Mouse (Mus musculus) embryonic facial prominence, embryonic 15.5 days (tissue): ENCODE results near the gene Pgghg. TPM values are rescaled to one million over a fixed set of nuclear protein-coding genes. Genes with fewer than 3 reads are reported as not detected.

ENCODE experiments used
- ATAC-seq: fragments of 200-750 bp; cut with Nextera tagmentation; 2 replicates; pipeline ENCODE4 v1.8.0; 2017; ENCODE audit warnings: low read depth, moderate TSS enrichment; ENCODE audit not compliant: insufficient number of reproducible peaks, low FRiP score, low TSS enrichment
- H3K27ac ChIP-seq: fragments of 300-500 bp; sonication (generic); replicated peaks from 2 replicates; pipeline ENCODE4 v1.5.1; 2015; ENCODE audit warnings: mild to moderate bottlenecking, inconsistent platforms
- H3K27me3 ChIP-seq: fragments of 300-500 bp; sonication (generic); 2 replicates; pipeline ENCODE4 v1.6.1; 2015; ENCODE audit warnings: inconsistent platforms
- H3K36me3 ChIP-seq: fragments of 300-500 bp; sonication (generic); 2 replicates; pipeline ENCODE4 v1.6.1; 2015; ENCODE audit warnings: mild to moderate bottlenecking, inconsistent platforms
- H3K4me1 ChIP-seq: fragments of 300-500 bp; sonication (generic); 2 replicates; pipeline ENCODE4 v1.6.1; 2015; ENCODE audit warnings: inconsistent platforms
- H3K4me2 ChIP-seq: fragments of 300-500 bp; sonication (generic); replicated peaks from 2 replicates; pipeline ENCODE4 v1.6.1; 2015; ENCODE audit warnings: mild to moderate bottlenecking, inconsistent platforms
- H3K4me3 ChIP-seq: fragments of 300-500 bp; sonication (generic); replicated peaks from 2 replicates; pipeline ENCODE4 v1.5.1; 2015; ENCODE audit warnings: mild to moderate bottlenecking, inconsistent platforms
- H3K9ac ChIP-seq: fragments of 300-500 bp; sonication (generic); 2 replicates; pipeline ENCODE4 v1.6.1; 2015; ENCODE audit warnings: inconsistent platforms
- H3K9me3 ChIP-seq: fragments of 300-500 bp; sonication (generic); replicated peaks from 2 replicates; pipeline ENCODE4 v1.6.1; 2016; ENCODE audit warnings: inconsistent platforms
- WGBS: fragments of 180-500 bp; shearing (Covaris S2); methylation state at CpG from one replicate; pipeline ENCODE4 v1.1.7; 2015; 5-methylcytosine and 5-hydroxymethylcytosine counted together
- polyA plus RNA-seq: library from polyadenylated mRNA; unstranded; fragments of >200 nt; fragmentation: Nextera tagmentation; extraction: Ambion mirVana; gene quantifications from 2 replicates; pipeline ENCODE4 v1.2.1, GENCODE M21; 2015

Gene Pgghg
- polyA plus RNA-seq, 1 experiment from 2014 or later = 29.0 TPM

GRCm38 (mm10) chr7:140908181-140908580 is 33.0 kb upstream of the Pgghg start:
- 0 out of 2 replicates have a peak, but pooled peaks have one; percentile 24 for ATAC-seq
- no peak overlapping the region for H3K27ac ChIP-seq
- H3K4me2 ChIP-seq = peak overlapping the region; percentile 91; the same call in 1 of the 2 replicates
- no peak overlapping the region for H3K4me3 ChIP-seq
- H3K9ac ChIP-seq = no peak overlapping the region
- H3K27me3 ChIP-seq = no peaks in the 10 kb centered on the region
- peaks cover 4% of the 10 kb centered on the region; the same call in 1 of the 2 replicates for H3K4me1 ChIP-seq
- no peaks in the 10 kb centered on the region for H3K9me3 ChIP-seq
- WGBS = 49% methylated on average over 7 of the region's 7 CpGs
- H3K36me3 ChIP-seq = no peaks in the 10 kb centered on the region

DNA sequence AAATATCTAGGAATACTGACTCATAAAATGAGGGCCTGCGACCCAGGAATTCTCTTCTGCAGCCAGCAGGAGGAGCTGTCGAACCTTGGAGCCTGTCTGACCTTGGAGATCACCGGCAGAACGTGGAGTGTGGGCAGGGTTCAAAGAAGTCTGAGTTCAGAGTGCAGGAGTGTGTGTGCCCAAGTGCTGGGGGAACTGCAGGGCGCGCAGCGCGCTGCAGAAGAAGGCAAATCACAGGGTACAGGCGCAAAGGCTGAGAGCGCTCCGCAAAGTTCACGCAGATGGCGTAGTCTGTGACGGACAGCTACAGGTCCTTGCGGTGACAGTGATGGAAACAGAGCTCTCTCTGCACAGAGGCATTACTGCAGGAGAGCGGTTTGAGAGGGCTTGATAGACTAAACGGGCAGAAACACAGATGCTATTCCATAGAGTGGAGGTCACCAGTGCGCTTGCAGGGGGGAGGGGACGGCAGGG is 32.5 kb upstream of the Pgghg start:
- no peaks in the 10 kb centered on the region for H3K27me3 ChIP-seq
- peak; percentile 45; the same call in 1 of the 2 replicates for ATAC-seq
- peak overlapping the region; percentile 91 for H3K4me2 ChIP-seq
- peaks cover 4% of the 10 kb centered on the region; the same call in 1 of the 2 replicates for H3K4me1 ChIP-seq
- no peak overlapping the region for H3K9ac ChIP-seq
- 1% methylated on average over 19 of the region's 19 CpGs for WGBS
- H3K4me3 ChIP-seq = peak overlapping the region; percentile 48
- H3K27ac ChIP-seq = no peak overlapping the region
- no peaks in the 10 kb centered on the region for H3K9me3 ChIP-seq
- no peaks in the 10 kb centered on the region for H3K36me3 ChIP-seq

- Histone ChIP-seq H3K4me1 (peaks cover 4% of the 10 kb centered on the region; the same call in 1 of the 2 replicates), H3K9me3 (no peaks in the 10 kb centered on the region), H3K4me3 (no peak overlapping the region), H3K27ac (no peak overlapping the region), H3K36me3 (no peaks in the 10 kb centered on the region), H3K4me2 (no peak overlapping the region), H3K9ac (no peak overlapping the region), H3K27me3 (no peaks in the 10 kb centered on the region)
- WGBS = 68% methylated on average over 3 of the region's 3 CpGs
- no peak for ATAC-seq
These were observed 28.9 kb upstream of the Pgghg start for GRCm38 (mm10) chr7:140912293-140912692.

DNA sequence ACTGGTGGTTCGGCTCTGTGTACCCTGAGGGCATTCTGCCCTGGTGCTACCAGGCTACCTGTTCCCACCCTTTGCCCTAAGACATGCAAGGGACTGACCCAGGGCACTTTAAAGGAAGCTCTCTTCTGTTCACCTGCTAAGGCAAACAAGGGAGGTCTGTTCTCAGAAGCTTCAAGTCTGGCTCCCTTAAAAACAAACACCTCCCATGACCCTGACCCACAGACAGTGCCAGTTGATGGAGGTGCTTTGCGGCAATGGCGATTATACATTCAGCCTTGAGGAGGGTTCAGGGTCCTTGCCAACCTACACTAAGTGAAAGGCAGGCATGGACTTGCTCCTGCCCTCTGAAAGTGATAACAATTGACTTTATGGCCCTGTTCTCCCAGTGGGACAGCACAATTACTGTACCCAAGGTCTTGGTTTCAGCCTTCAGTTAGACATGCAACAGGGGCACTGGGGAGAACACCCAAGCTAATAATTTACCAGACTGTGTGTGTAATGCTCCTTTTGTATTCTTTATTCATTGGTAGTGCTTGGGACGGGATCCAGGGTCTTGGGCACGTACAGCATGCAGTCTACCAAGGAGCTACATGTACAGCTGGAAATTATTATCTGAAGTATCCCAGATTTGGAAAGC is 28.2 kb upstream of the Pgghg start:
- Histone ChIP-seq H3K36me3 (no peaks in the 10 kb centered on the region), H3K4me2 (no peak overlapping the region), H3K9me3 (no peaks in the 10 kb centered on the region), H3K27ac (no peak overlapping the region), H3K4me3 (no peak overlapping the region), H3K27me3 (0 out of 2 replicates have a peak, but pooled peaks cover under 1% of the 10 kb centered on the region), H3K9ac (no peak overlapping the region), H3K4me1 (peaks cover 4% of the 10 kb centered on the region; the same call in 1 of the 2 replicates)
- no peak for ATAC-seq
- 52% methylated on average over 5 of the region's 5 CpGs for WGBS

- Histone ChIP-seq H3K27me3 (peaks cover 9% of the 10 kb centered on the region), H3K27ac (no peak overlapping the region), H3K4me2 (no peak overlapping the region), H3K4me3 (no peak overlapping the region), H3K36me3 (no peaks in the 10 kb centered on the region), H3K4me1 (no peaks in the 10 kb centered on the region), H3K9me3 (no peaks in the 10 kb centered on the region), H3K9ac (no peak overlapping the region)
- no peak for ATAC-seq
- WGBS = 81% methylated on average over 8 of the region's 8 CpGs
These were observed 27.0 kb upstream of the Pgghg start for GRCm38 (mm10) chr7:140914031-140914690.

DNA sequence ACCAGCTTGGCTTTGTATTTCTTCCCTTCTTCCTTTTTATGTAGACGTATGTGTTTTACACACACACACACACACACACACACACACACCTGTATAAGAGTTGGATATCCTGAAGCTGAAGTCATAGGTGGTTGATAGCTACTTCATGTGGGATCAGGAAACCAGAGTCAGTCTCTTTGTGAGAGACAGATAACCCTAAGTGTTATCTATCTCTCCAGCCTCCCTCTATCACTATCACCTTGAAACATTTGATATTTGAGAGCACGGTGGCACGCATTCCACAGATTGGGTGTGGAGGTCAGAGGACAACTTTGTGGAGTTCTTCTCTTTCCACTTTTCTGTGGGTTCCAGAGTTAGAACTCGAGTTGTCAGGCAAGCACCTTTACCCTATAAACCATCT is 21.3 kb upstream of the Pgghg start:
- Histone ChIP-seq H3K36me3 (no peaks in the 10 kb centered on the region), H3K4me2 (no peak overlapping the region), H3K27me3 (peaks cover 67% of the 10 kb centered on the region), H3K9ac (no peak overlapping the region), H3K4me3 (no peak overlapping the region), H3K4me1 (peaks cover 14% of the 10 kb centered on the region), H3K9me3 (no peaks in the 10 kb centered on the region), H3K27ac (no peak overlapping the region)
- 67% methylated on average over 4 of the region's 4 CpGs for WGBS
- ATAC-seq = no peak

- no peak within 1 kb of the TSS for H3K4me3 ChIP-seq
- H3K9ac ChIP-seq = no peak within 1 kb of the TSS
- no peaks in the 10 kb centered on the region for H3K9me3 ChIP-seq
- WGBS = 64% methylated on average over 8 of the region's 8 CpGs
- H3K4me2 ChIP-seq = no peak within 1 kb of the TSS
- H3K36me3 ChIP-seq = no peaks in the 10 kb centered on the region
- no peak within 1 kb of the TSS for H3K27ac ChIP-seq
- peaks cover 14% of the 10 kb centered on the region for H3K4me1 ChIP-seq
- peaks cover 73% of the 10 kb centered on the region for H3K27me3 ChIP-seq
- no peak for ATAC-seq
These were observed 20.7 kb upstream of the Pgghg start, which contains the start of gene Nlrp6 for GRCm38 (mm10) chr7:140920418-140921029. Gene Nlrp6 (plus strand): TSS chr7:140920902.

DNA sequence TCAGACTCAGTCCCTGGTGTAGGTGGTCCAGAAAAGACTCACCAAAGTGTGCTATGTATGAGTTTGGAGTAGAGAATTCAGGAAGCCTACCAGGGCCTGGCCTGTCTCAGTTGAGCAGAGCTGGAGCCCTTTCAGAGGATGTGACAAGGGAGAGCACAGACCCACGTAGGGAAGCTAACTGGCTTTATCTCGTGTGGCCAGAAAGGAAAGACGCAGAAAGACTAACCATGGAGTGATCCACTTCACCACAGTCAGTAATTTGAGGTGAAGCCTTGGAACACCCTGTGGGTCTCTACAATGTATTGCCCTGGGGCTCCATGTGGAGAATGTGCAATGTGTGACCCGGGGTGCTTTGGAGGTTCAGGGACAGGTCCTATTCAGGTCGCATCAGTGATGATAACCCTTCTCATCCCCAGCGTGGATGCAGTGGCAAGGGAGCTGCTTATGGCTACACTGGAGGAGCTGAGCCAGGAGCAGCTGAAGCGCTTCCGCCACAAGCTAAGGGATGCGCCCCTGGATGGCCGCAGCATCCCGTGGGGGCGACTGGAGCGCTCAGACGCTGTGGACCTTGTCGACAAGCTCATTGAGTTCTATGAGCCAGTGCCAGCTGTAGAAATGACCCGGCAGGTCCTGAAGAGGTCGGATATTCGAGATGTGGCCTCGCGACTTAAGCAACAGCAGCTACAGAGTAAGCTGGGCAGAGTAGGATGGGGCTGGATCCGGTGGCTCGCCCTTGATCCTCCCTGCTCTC is 19.8 kb upstream of the Pgghg start:
- ATAC-seq = no peak
- WGBS = 27% methylated on average over 22 of the region's 22 CpGs
- Histone ChIP-seq H3K4me1 (peaks cover 14% of the 10 kb centered on the region), H3K9ac (no peak overlapping the region), H3K4me2 (0 out of 2 replicates have a peak overlapping the region, but pooled peaks have one; percentile 71), H3K27me3 (peaks cover 78% of the 10 kb centered on the region), H3K9me3 (no peaks in the 10 kb centered on the region), H3K36me3 (no peaks in the 10 kb centered on the region), H3K4me3 (no peak overlapping the region), H3K27ac (no peak overlapping the region)

- ATAC-seq = no peak
- peaks cover 78% of the 10 kb centered on the region for H3K27me3 ChIP-seq
- no peak overlapping the region for H3K9ac ChIP-seq
These were observed 18.7 kb upstream of the Pgghg start for GRCm38 (mm10) chr7:140922398-140923069.

GRCm38 (mm10) chr7:140923070-140923775 is 18.0 kb upstream of the Pgghg start:
- no peaks in the 10 kb centered on the region for H3K36me3 ChIP-seq
- no peak overlapping the region for H3K9ac ChIP-seq
- H3K4me1 ChIP-seq = peaks cover 14% of the 10 kb centered on the region
- H3K9me3 ChIP-seq = no peaks in the 10 kb centered on the region
- H3K27ac ChIP-seq = no peak overlapping the region
- peak overlapping the region; percentile 39 for H3K4me3 ChIP-seq
- ATAC-seq = no peak
- 22% methylated on average over 30 of the region's 30 CpGs for WGBS
- peak overlapping the region; percentile 71 for H3K4me2 ChIP-seq
- H3K27me3 ChIP-seq = peaks cover 75% of the 10 kb centered on the region

More at GRCm38 (mm10) chr7:140922398-140923069, 18.7 kb upstream of the Pgghg start:
- H3K4me3 ChIP-seq = peak overlapping the region; percentile 39
- H3K4me1 ChIP-seq = peaks cover 14% of the 10 kb centered on the region
- under 1% methylated on average over 49 of the region's 49 CpGs for WGBS
- H3K4me2 ChIP-seq = peak overlapping the region; percentile 71
- H3K27ac ChIP-seq = no peak overlapping the region
- no peaks in the 10 kb centered on the region for H3K9me3 ChIP-seq
- no peaks in the 10 kb centered on the region for H3K36me3 ChIP-seq
